Mouse (Mus musculus) gastrocnemius, adult 2 months (tissue): ENCODE data around the gene Cox4i2. TPM values are rescaled to one million over a fixed set of nuclear protein-coding genes. Genes with fewer than 3 reads are reported as not detected.

Experiments
- DNase-seq: peaks from one replicate; pipeline ENCODE4 v3.0.0; 2022
- H3K27ac ChIP-seq: fragments of 200-600 bp; 2 replicates; pipeline ENCODE4 v1.8.1; 2022; ENCODE audit warnings: mild to moderate bottlenecking
- H3K4me3 ChIP-seq: fragments of 200-600 bp; 2 replicates; pipeline ENCODE4 v1.8.1; 2022; ENCODE audit warnings: mild to moderate bottlenecking, moderate library complexity
- CTCF ChIP-seq: fragments of 200-600 bp; IDR thresholded peaks from 2 replicates; pipeline ENCODE4 v1.8.1; 2022; ENCODE audit warnings: antibody characterized with exemption, mild to moderate bottlenecking, moderate library complexity
- intact Hi-C: fragments of 180-260 bp; cut with DNase I; formaldehyde crosslinking; loops from one replicate; pipeline ENCODE4 v1.15.1; 2025
- total RNA-seq, 2 experiments: library from RNA; stranded (reverse); gene quantifications; 2 replicates each; pipeline ENCODE4 v1.2.3; 2021

Gene Cox4i2
- total RNA-seq, 2 experiments from 2014 or later: 2.0 to 4.2 TPM

DNA sequence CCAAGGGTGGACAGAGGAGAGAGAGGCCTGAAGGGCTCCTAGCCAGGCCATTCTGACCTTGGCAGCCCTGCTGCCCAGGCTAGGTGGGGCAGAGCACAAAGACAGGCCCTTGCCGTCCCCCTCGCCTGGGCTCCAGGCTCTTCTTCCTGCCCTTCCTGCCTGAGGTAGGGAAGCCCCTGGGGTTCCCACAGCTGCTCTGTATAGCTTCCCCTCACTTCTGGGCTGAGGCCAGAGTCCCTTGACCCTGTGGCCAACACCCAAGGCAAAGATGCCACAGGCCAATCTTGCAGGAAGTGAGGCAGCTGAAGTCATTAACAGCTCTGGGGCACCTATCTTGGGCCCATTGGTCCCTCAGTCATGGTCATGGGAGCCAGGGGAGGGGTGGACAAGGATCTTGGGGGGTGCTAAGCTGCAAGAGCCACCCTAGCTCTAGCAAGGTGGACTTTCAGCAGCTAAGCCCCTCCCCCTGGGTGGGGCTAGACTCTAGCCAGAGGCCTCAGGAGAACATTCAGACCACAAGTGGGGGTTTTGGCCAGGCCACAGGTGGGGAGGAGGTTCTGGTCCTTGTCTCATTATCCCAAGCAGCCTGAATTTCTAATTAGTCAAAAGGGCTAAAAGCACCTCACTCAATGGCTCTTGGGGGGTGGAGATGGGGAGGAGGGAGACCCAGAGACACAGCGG lies 27.2 kb downstream of the Cox4i2 start:
- peak overlapping the region; percentile 53 for H3K27ac ChIP-seq
- no peak for DNase-seq
- H3K4me3 ChIP-seq: no peak overlapping the region
- TF ChIP-seq CTCF: no peak
- intact Hi-C loops: no loop called here

GRCm38 (mm10) chr2:152782656-152783055 lies 28.7 kb downstream of the Cox4i2 start:
- DNase-seq: no peak
- TF ChIP-seq CTCF: no peak
- H3K27ac ChIP-seq: peak overlapping the region; percentile 53
- intact Hi-C loops: no loop called here
- no peak overlapping the region for H3K4me3 ChIP-seq

GRCm38 (mm10) chr2:152783241-152783640 lies 29.3 kb downstream of the Cox4i2 start:
- TF ChIP-seq CTCF: no peak
- peak overlapping the region; percentile 95 for H3K27ac ChIP-seq
- H3K4me3 ChIP-seq: no peak overlapping the region
- no peak for DNase-seq
- intact Hi-C loops: no loop called here

DNA sequence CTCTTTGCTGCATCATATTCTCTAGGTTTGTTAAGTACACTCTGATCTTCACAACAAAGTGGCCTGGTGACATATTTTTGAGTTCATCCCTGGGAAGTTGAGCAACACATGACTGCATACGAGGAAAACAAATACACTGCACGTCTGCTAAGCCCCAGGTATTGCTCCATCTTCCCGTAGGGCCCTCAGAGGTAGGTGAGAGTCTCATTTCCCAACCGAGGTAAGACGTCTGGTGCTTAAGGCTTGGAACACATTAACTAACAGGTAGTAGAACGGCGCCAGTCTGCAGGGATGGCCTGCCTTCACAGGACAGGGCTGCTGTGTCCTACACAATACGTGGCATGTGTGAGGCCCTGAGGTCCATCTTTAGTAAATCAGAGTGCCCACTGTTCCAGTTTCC lies 30.7 kb downstream of the Cox4i2 start:
- H3K4me3 ChIP-seq: no peak overlapping the region
- peak overlapping the region; percentile 95 for H3K27ac ChIP-seq
- no peak for TF ChIP-seq CTCF
- intact Hi-C loops: loop anchor here (5.0 kb wide), 1 partner anchor 47 kb away; the partner anchor contains the start of gene Id1
- DNase-seq: no peak

GRCm38 (mm10) chr2:152785446-152786350 lies 31.7 kb downstream of the Cox4i2 start:
- TF ChIP-seq CTCF: 0 out of 2 replicates have a peak, but pooled peaks have one; percentile 1
- intact Hi-C loops: loop anchor here (5.0 kb wide), 1 partner anchor 48 kb away; the partner anchor contains the start of gene Id1
- peak; percentile 84 for DNase-seq
- H3K4me3 ChIP-seq: peak overlapping the region; percentile 58
- H3K27ac ChIP-seq: peak overlapping the region; percentile 95

GRCm38 (mm10) chr2:152787136-152787535 lies 33.2 kb downstream of the Cox4i2 start:
- intact Hi-C loops: loop anchor here (5.0 kb wide), 1 partner anchor 50 kb away; the partner anchor contains the start of gene Id1
- no peak for DNase-seq
- Histone ChIP-seq H3K27ac (peak overlapping the region; percentile 95), H3K4me3 (no peak overlapping the region)
- no peak for TF ChIP-seq CTCF

- Histone ChIP-seq H3K27ac (peak overlapping the region; percentile 95), H3K4me3 (no peak overlapping the region)
- DNase-seq: no peak
- TF ChIP-seq CTCF: no peak
- intact Hi-C loops: loop anchor here (5.0 kb wide), 1 partner anchor 50 kb away; the partner anchor contains the start of gene Id1
Measured at GRCm38 (mm10) chr2:152787543-152787942, 33.6 kb downstream of the Cox4i2 start.

DNA sequence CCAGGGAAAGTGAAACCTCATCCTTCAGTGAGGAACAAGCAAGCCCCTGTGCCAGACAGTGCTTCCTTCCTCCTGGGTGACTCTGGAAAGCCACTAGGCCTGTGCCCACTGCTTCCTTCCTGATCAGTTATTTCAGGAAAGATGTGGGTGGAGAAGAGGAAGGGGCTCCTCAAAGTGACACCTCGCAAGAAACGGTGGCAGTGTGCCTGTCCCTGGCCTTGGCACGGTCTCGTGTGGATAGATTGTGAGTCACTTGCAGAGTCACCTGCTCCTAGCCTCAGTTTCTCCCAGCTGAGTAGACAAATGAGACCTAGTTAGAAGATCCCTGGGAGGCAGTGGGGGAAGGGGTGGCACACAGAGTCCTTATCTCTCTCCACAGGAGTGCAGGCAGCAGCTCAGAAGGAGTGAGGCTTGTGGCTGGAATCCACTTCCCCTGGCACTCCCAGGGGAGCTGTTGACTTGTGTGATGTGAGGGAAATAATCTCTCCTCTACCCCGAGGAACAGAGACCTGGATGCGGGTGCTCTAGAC lies 35.0 kb downstream of the Cox4i2 start:
- Histone ChIP-seq H3K4me3 (peak overlapping the region; percentile 41), H3K27ac (peak overlapping the region; percentile 95)
- intact Hi-C loops: loop anchor here (2.0 to 5.0 kb wide), 2 partner anchors 30 to 52 kb away; partner anchors contain the start of gene Id1
- no peak for TF ChIP-seq CTCF
- DNase-seq: peak; percentile 39

DNA sequence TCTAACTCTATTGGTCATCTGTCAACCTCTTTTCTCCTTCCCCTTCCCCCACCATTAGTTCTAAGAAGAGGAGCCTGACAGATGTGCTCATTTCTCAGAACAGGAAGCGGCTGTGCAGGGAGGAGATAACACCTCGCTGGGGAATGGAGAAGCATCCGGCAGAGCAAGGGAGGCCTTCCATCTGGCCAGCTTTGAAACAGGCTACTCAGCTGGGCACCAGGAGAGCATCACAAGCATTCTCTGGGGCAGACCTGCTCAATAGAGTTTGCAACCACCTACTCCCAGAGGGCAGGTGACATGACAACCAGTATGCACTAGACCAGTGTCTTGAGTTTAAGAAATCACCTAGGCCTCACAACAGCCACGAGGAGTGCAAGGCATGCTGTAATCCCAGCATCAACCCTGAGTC lies 35.6 kb downstream of the Cox4i2 start:
- intact Hi-C loops: loop anchor here (2.0 to 5.0 kb wide), 2 partner anchors 29 to 52 kb away; partner anchors contain the start of gene Id1
- Histone ChIP-seq H3K27ac (peak overlapping the region; percentile 95), H3K4me3 (peak overlapping the region; percentile 41; the same call in 1 of the 2 replicates)
- no peak for DNase-seq
- TF ChIP-seq CTCF: no peak

GRCm38 (mm10) chr2:152792461-152792860 lies 38.5 kb downstream of the Cox4i2 start:
- intact Hi-C loops: no loop called here
- H3K27ac ChIP-seq: peak overlapping the region; percentile 64
- TF ChIP-seq CTCF: no peak
- no peak overlapping the region for H3K4me3 ChIP-seq
- DNase-seq: no peak

- Histone ChIP-seq H3K4me3 (no peak overlapping the region), H3K27ac (0 out of 2 replicates have a peak overlapping the region, but pooled peaks have one; percentile 64)
- intact Hi-C loops: no loop called here
- no peak for DNase-seq
- TF ChIP-seq CTCF: no peak
Measured at GRCm38 (mm10) chr2:152793381-152793780, 39.4 kb downstream of the Cox4i2 start.

- intact Hi-C loops: no loop called here
- Histone ChIP-seq H3K4me3 (no peak overlapping the region), H3K27ac (peak overlapping the region; percentile 44)
- TF ChIP-seq CTCF: no peak
- DNase-seq: no peak
Measured at GRCm38 (mm10) chr2:152794281-152794827, 40.4 kb downstream of the Cox4i2 start.
